Mouse (Mus musculus): ENCODE data around the gene Ndufs2.

DNA sequence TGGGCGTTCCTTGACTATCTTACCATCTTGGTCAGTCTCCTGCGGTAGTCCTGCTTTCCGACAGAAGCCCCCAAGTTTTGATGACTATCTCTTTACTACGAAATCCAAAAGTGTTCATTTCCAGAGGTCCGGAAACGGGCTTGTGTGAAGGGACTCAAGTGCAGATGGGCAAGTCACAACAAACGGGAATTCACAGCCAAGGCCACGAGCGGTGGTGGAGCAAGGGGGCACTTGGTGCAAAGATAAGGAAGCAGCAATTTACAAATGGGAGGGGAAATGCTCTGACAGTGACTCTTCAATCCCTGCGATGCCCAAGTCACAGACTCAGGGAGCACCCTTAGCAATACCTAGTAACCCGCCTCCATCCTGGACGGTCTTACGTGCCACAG is 3.7 kb downstream of the Ndufs2 start:
- TF ChIP-seq POLR2A (IDR thresholded peaks at IDR 0.05; ENCODE audit: borderline replicate concordance, low read depth, low read length) (0 out of 2 replicates have a peak, but pooled peaks have one; percentile 8), CTCF (IDR thresholded peaks at IDR 0.05; ENCODE audit: low read depth, low read length) (no peak)

All from bone marrow macrophage, adult 2 months (primary cell).